Mouse (Mus musculus) testis, adult 2 months (tissue): ENCODE measurements at regions not wholly inside any gene's neighbourhood (a gene's known extent, or its start where the extent isn't known, plus 50 kb on each side); places are given as distances from the start of the nearest gene placed in this dataset.

ENCODE experiments used
- CTCF ChIP-seq: fragments of 200-500 bp; IDR thresholded peaks from 2 replicates; pipeline ENCODE4 v1.5.1; 2012; ENCODE audit warnings: low read depth, mild to moderate bottlenecking, inconsistent platforms, low read length, moderate library complexity; ENCODE audit not compliant: control insufficient read depth, insufficient read depth, insufficient replicate concordance
- POLR2A ChIP-seq: fragments of 200-500 bp; IDR thresholded peaks from 2 replicates; pipeline ENCODE4 v1.6.1; 2012; ENCODE audit warnings: low read depth, mild to moderate bottlenecking, inconsistent platforms, low read length, moderate library complexity; ENCODE audit not compliant: control insufficient read depth

- no peak for TF ChIP-seq CTCF
- TF ChIP-seq POLR2A, result no peak
Observed at GRCm38 (mm10) chr15:68506093-68506492, 2005.4 kb upstream of the Lrrc6 start.
